Mouse (Mus musculus): ENCODE data around the gene Tnrc6b. TPM values are rescaled to one million over a fixed set of nuclear protein-coding genes. Genes with fewer than 3 reads are reported as not detected.
"Not testable (repeated sequence)": the region's sequence is repeated elsewhere in the genome, so short reads cannot be mapped to it uniquely, and the experiment has no call there.

Tnrc6b gene
- total and polyA plus RNA-seq, 2 experiments from 2014 or later = 21.0 to 24.0 TPM

GRCm38 (mm10) chr15:80859366-80859765 is 148.3 kb downstream of the Tnrc6b start:
- TF ChIP-seq CTCF (IDR thresholded peaks at IDR 0.05; ENCODE audit: low read depth) = no peak
- Histone ChIP-seq H3K27me3 (ENCODE audit: insufficient read depth, low read length) (no peaks in the 10 kb centered on the region), H3K4me2 (ENCODE audit: low read depth) (no peak overlapping the region), H3K36me3 (ENCODE audit: insufficient read depth) (0 out of 2 replicates have a peak, but pooled peaks cover 2% of the 10 kb centered on the region), H3K4me1 (ENCODE audit: insufficient read depth) (no peaks in the 10 kb centered on the region), H3K9ac (no peak overlapping the region), H3K27ac (ENCODE audit: low read depth, low read length) (no peak overlapping the region), H3K4me3 (ENCODE audit: low read depth, low read length) (no peak overlapping the region), H3K9me3 (ENCODE audit: low read length) (no peaks in the 10 kb centered on the region)
- 76% methylated on average over 2 of the region's 2 CpGs for WGBS
- DNase-seq (no peak), ATAC-seq (no peak)

GRCm38 (mm10) chr15:80861302-80861701 is 150.2 kb downstream of the Tnrc6b start:
- no peak overlapping the region for H3K27ac ChIP-seq (ENCODE audit: low read depth, low read length)
- no peak overlapping the region for H3K4me3 ChIP-seq (ENCODE audit: low read depth, low read length)
- H3K36me3 ChIP-seq (ENCODE audit: insufficient read depth) = 0 out of 2 replicates have a peak, but pooled peaks cover 2% of the 10 kb centered on the region
- no peaks in the 10 kb centered on the region for H3K27me3 ChIP-seq (ENCODE audit: insufficient read depth, low read length)
- H3K4me2 ChIP-seq (ENCODE audit: low read depth) = no peak overlapping the region
- ATAC-seq (no peak), DNase-seq (no peak)
- H3K9ac ChIP-seq = no peak overlapping the region
- TF ChIP-seq CTCF (IDR thresholded peaks at IDR 0.05; ENCODE audit: low read depth) = no peak
- H3K9me3 ChIP-seq (ENCODE audit: low read length) = no peaks in the 10 kb centered on the region
- no peaks in the 10 kb centered on the region for H3K4me1 ChIP-seq (ENCODE audit: insufficient read depth)
- 52% methylated on average over 1 of the region's 1 CpGs for WGBS

GRCm38 (mm10) chr15:80862027-80862426 is 150.9 kb downstream of the Tnrc6b start:
- Histone ChIP-seq H3K4me2 (ENCODE audit: low read depth) (no peak overlapping the region), H3K27ac (ENCODE audit: low read depth, low read length) (no peak overlapping the region), H3K4me3 (ENCODE audit: low read depth, low read length) (no peak overlapping the region), H3K9ac (no peak overlapping the region), H3K9me3 (ENCODE audit: low read length) (no peaks in the 10 kb centered on the region), H3K27me3 (ENCODE audit: insufficient read depth, low read length) (no peaks in the 10 kb centered on the region), H3K36me3 (ENCODE audit: insufficient read depth) (0 out of 2 replicates have a peak, but pooled peaks cover 2% of the 10 kb centered on the region), H3K4me1 (ENCODE audit: insufficient read depth) (no peaks in the 10 kb centered on the region)
- ATAC-seq (no peak), DNase-seq (peak; percentile 16)
- no peak for TF ChIP-seq CTCF (IDR thresholded peaks at IDR 0.05; ENCODE audit: low read depth)
- 7% methylated on average over 2 of the region's 2 CpGs for WGBS

- not testable (repeated sequence) for H3K4me1 ChIP-seq (ENCODE audit: insufficient read depth); H3K9ac ChIP-seq; H3K36me3 ChIP-seq (ENCODE audit: insufficient read depth); ATAC-seq; H3K9me3 ChIP-seq (ENCODE audit: low read length); DNase-seq; H3K27me3 ChIP-seq (ENCODE audit: insufficient read depth, low read length); H3K4me3 ChIP-seq (ENCODE audit: low read depth, low read length); H3K27ac ChIP-seq (ENCODE audit: low read depth, low read length); H3K4me2 ChIP-seq (ENCODE audit: low read depth)
- WGBS = 95% methylated on average over 4 of the region's 4 CpGs
Observed at GRCm38 (mm10) chr15:80868603-80869002, 157.5 kb downstream of the Tnrc6b start.

- no peak; the same call in 1 of the 2 replicates for ATAC-seq
- H3K9me3 ChIP-seq (ENCODE audit: low read length) = no peaks in the 10 kb centered on the region
- H3K36me3 ChIP-seq (ENCODE audit: insufficient read depth) = peaks cover 27% of the 10 kb centered on the region
- 53% methylated on average over 3 of the region's 3 CpGs for WGBS
- H3K4me1 ChIP-seq (ENCODE audit: insufficient read depth) = no peaks in the 10 kb centered on the region
- TF ChIP-seq CTCF (IDR thresholded peaks at IDR 0.05; ENCODE audit: low read depth) = no peak
- H3K27me3 ChIP-seq (ENCODE audit: insufficient read depth, low read length) = no peaks in the 10 kb centered on the region
- peak; percentile 59 for DNase-seq
- no peak overlapping the region for H3K9ac ChIP-seq
- no peak overlapping the region for H3K4me3 ChIP-seq (ENCODE audit: low read depth, low read length)
- no peak overlapping the region for H3K4me2 ChIP-seq (ENCODE audit: low read depth)
- H3K27ac ChIP-seq (ENCODE audit: low read depth, low read length) = no peak overlapping the region
Observed at GRCm38 (mm10) chr15:80874726-80875125, 163.6 kb downstream of the Tnrc6b start.

- peaks cover 35% of the 10 kb centered on the region for H3K36me3 ChIP-seq (ENCODE audit: insufficient read depth)
- H3K27ac ChIP-seq (ENCODE audit: low read depth, low read length) = no peak overlapping the region
- no peaks in the 10 kb centered on the region for H3K27me3 ChIP-seq (ENCODE audit: insufficient read depth, low read length)
- WGBS = 58% methylated on average over 21 of the region's 21 CpGs
- H3K4me1 ChIP-seq (ENCODE audit: insufficient read depth) = no peaks in the 10 kb centered on the region
- no peak overlapping the region for H3K4me3 ChIP-seq (ENCODE audit: low read depth, low read length)
- peak; percentile 58 for DNase-seq
- no peak overlapping the region for H3K4me2 ChIP-seq (ENCODE audit: low read depth)
- H3K9ac ChIP-seq = no peak overlapping the region
- peak; percentile 32; the same call in 1 of the 2 replicates for ATAC-seq
- TF ChIP-seq CTCF (IDR thresholded peaks at IDR 0.05; ENCODE audit: low read depth) = 0 out of 2 replicates have a peak, but pooled peaks have one; percentile 3
- no peaks in the 10 kb centered on the region for H3K9me3 ChIP-seq (ENCODE audit: low read length)
Observed at GRCm38 (mm10) chr15:80876231-80876630, 165.1 kb downstream of the Tnrc6b start.

- TF ChIP-seq CTCF (IDR thresholded peaks at IDR 0.05; ENCODE audit: low read depth) = no peak
- H3K4me1 ChIP-seq (ENCODE audit: insufficient read depth) = no peaks in the 10 kb centered on the region
- 91% methylated on average over 8 of the region's 8 CpGs for WGBS
- H3K27ac ChIP-seq (ENCODE audit: low read depth, low read length) = no peak overlapping the region
- H3K4me2 ChIP-seq (ENCODE audit: low read depth) = no peak overlapping the region
- H3K9ac ChIP-seq = no peak overlapping the region
- H3K4me3 ChIP-seq (ENCODE audit: low read depth, low read length) = no peak overlapping the region
- peaks cover 59% of the 10 kb centered on the region for H3K36me3 ChIP-seq (ENCODE audit: insufficient read depth)
- DNase-seq = no peak
- H3K9me3 ChIP-seq (ENCODE audit: low read length) = no peaks in the 10 kb centered on the region
- ATAC-seq = no peak
- H3K27me3 ChIP-seq (ENCODE audit: insufficient read depth, low read length) = no peaks in the 10 kb centered on the region
Observed at GRCm38 (mm10) chr15:80884095-80884494, 173.0 kb downstream of the Tnrc6b start.
